Mouse (Mus musculus) hindbrain, postnatal 0 days (tissue): ENCODE results near the gene Kat2b. TPM values are rescaled to one million over a fixed set of nuclear protein-coding genes. Genes with fewer than 3 reads are reported as not detected.

Source experiments
- ATAC-seq: fragments of 200-750 bp; cut with Nextera tagmentation; 2 replicates; pipeline ENCODE4 v1.8.0; 2017; ENCODE audit warnings: mild to moderate bottlenecking, moderate TSS enrichment, moderate library complexity
- DNase-seq: peaks from one replicate; pipeline ENCODE4 v3.0.0-alpha.2; 2015; ENCODE audit warnings: low spot score
- H3K27ac ChIP-seq: fragments of 300-500 bp; sonication (generic); 2 replicates; pipeline ENCODE4 v1.5.1; 2014; ENCODE audit warnings: mild to moderate bottlenecking
- H3K27me3 ChIP-seq: fragments of 300-500 bp; sonication (generic); 2 replicates; pipeline ENCODE4 v1.6.1; 2014; ENCODE audit warnings: low read length, mixed read lengths; ENCODE audit not compliant: insufficient read depth
- H3K36me3 ChIP-seq: fragments of 300-500 bp; sonication (generic); 2 replicates; pipeline ENCODE4 v1.6.1; 2014; ENCODE audit warnings: low read length, mixed read lengths; ENCODE audit not compliant: insufficient read depth
- H3K4me1 ChIP-seq: fragments of 300-500 bp; sonication (generic); 2 replicates; pipeline ENCODE4 v1.6.1; 2014; ENCODE audit warnings: antibody characterized with exemption, low read length, mixed read lengths; ENCODE audit not compliant: insufficient read depth
- H3K4me2 ChIP-seq: fragments of 300-500 bp; sonication (generic); 2 replicates; pipeline ENCODE4 v1.6.1; 2014; ENCODE audit warnings: low read depth, mild to moderate bottlenecking, low read length, moderate library complexity, mixed read lengths
- H3K4me3 ChIP-seq: fragments of 300-500 bp; sonication (generic); 2 replicates; pipeline ENCODE4 v1.5.1; 2014; ENCODE audit warnings: low read length
- H3K9ac ChIP-seq: fragments of 300-500 bp; sonication (generic); replicated peaks from 2 replicates; pipeline ENCODE4 v1.6.1; 2014; ENCODE audit warnings: mild to moderate bottlenecking, low read length, moderate library complexity, mixed read lengths
- H3K9me3 ChIP-seq: fragments of 300-500 bp; sonication (generic); 2 replicates; pipeline ENCODE4 v1.6.1; 2016; ENCODE audit warnings: low read length, mixed read lengths
- CTCF ChIP-seq: IDR thresholded peaks from 2 replicates; pipeline ENCODE4 v1.5.1; 2016; ENCODE audit warnings: antibody characterized with exemption, control low read depth, low read depth
- WGBS: fragments of 180-500 bp; shearing (Covaris S2); extraction: QIAGEN DNeasy Blood & Tissue Kit; methylation state at CpG from one replicate; pipeline ENCODE4 v1.1.7; 2014; 5-methylcytosine and 5-hydroxymethylcytosine counted together
- polyA plus RNA-seq: library from polyadenylated mRNA; unstranded; fragments of >200 nt; fragmentation: Nextera tagmentation; extraction: Ambion mirVana; gene quantifications from 2 replicates; pipeline ENCODE4 v1.2.1, GENCODE M21; 2015
- total RNA-seq: library from RNA; depleted of rRNA; stranded (reverse); fragments of >200 nt; gene quantifications from 2 replicates; pipeline ENCODE4 v1.2.3, GENCODE M21; 2014

The Kat2b gene
- total and polyA plus RNA-seq, 2 experiments from 2014 or later: 4.6 to 17.5 TPM

DNA sequence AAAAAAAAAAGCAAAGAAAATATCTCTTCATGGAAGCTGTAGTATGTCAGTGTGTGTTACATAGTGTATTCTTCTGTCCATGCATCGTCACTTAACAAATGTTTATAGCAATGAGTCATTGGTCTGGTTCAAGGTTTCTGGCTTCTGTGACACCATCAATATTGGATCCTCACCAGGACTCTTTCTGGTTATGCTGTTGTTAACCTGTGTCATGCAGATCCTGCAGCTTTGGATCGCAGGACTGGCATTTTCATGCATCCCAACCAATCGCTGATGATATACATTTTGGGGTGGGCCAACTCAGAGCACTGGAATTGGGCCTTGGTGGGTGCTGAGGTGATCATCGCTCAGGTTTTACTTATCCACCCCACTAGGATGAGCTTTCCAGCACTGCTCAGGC is 24.1 kb upstream of the Kat2b start:
- no peak overlapping the region for H3K9ac ChIP-seq
- H3K27ac ChIP-seq: no peak overlapping the region
- H3K9me3 ChIP-seq: no peaks in the 10 kb centered on the region
- TF ChIP-seq CTCF: no peak
- 97% methylated on average over 4 of the region's 4 CpGs for WGBS
- no peak for DNase-seq
- H3K4me1 ChIP-seq: no peaks in the 10 kb centered on the region
- no peak for ATAC-seq
- H3K27me3 ChIP-seq: no peaks in the 10 kb centered on the region
- no peak overlapping the region for H3K4me2 ChIP-seq
- H3K4me3 ChIP-seq: no peak overlapping the region
- H3K36me3 ChIP-seq: no peaks in the 10 kb centered on the region

DNA sequence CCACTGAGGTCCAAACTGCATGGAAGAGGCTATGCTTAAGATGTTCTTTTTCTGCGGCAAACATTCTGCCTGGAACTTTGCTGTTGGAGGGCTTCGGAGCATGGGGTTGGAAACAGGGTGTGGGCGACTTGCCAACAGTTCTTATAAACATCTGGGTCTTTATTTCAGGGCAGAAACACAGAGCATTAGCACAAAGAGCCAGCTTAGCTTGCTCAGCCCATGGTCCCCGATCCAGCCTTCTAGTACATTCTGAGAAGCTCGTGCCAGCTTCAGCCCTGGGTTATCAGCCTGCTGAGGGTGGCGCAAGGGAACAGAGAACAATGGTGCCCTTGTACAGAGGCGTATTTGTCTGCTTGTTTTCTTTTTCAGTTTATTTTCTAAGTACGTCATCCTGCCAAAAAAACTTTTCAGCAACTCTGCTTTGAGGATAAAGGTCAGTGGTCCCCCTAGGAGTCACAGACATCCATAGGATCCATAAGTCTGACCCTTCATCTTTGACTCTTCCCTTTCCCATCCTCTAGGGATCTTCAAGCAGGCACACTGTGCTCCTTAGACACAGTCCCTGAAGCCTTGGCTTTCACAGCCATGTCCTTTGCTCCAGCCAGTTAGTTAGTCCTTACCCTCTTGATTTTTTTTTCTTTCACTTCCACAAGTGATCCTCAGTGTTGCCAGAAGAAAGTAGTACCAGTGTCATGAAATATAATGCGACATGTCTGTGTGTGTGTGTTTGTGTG is 22.9 kb upstream of the Kat2b start:
- ATAC-seq: peak; percentile 86
- WGBS: 46% methylated on average over 9 of the region's 9 CpGs
- Histone ChIP-seq H3K4me1 (no peaks in the 10 kb centered on the region), H3K27me3 (no peaks in the 10 kb centered on the region), H3K4me3 (no peak overlapping the region), H3K4me2 (no peak overlapping the region), H3K9ac (no peak overlapping the region), H3K36me3 (no peaks in the 10 kb centered on the region), H3K27ac (no peak overlapping the region), H3K9me3 (no peaks in the 10 kb centered on the region)
- no peak for TF ChIP-seq CTCF
- peak; percentile 39 for DNase-seq

DNA sequence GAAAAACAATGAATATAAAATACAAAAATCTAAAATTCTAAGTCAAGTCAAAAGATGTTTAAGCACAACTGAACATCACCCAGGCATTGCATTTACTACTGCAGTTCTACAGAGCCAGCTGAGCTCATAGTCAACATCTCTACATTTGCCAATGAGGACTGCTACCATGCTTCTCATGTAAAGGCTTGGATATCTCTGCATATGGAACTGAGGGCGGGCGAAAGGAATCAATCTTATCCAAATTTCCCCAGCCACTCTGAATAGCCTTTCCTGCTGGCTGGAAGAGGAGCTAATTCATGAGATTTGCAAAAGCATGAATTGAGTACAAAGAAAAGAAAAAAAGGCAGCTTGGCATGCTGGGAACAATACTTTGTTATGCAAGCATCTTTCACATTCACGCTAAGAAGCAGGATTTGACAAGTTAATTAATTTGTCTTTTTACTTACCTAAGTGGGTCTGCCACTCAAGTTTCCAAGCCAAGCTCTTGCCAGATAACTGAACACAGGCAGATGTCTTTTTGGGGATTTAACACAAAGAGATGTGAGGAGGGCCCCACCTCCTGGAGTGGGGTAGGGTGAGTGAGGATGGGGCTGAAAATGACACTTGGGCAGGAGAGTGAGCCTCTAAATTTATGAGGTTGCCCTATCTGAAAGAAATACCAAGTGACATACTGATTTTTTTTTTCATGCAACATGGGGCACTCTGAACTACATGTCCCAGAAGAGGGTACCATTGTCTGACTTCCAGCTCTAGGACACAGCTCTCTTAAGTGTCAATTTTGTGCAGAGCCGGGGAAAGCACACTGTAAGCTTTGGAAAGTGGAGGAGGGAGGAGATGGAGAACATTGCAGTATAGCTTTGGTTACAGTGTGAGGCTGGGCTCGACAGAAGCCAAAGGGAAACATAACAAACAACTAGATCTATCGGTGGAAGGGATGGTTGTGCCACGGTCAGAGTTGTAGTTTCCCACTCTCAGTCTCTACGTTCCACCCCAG is 15.1 kb upstream of the Kat2b start:
- Histone ChIP-seq H3K27ac (no peak overlapping the region), H3K4me3 (no peak overlapping the region), H3K9me3 (no peaks in the 10 kb centered on the region), H3K9ac (no peak overlapping the region), H3K36me3 (no peaks in the 10 kb centered on the region), H3K4me1 (no peaks in the 10 kb centered on the region), H3K4me2 (no peak overlapping the region), H3K27me3 (no peaks in the 10 kb centered on the region)
- no peak for DNase-seq
- ATAC-seq: no peak
- no peak for TF ChIP-seq CTCF
- WGBS: 44% methylated on average over 8 of the region's 8 CpGs

DNA sequence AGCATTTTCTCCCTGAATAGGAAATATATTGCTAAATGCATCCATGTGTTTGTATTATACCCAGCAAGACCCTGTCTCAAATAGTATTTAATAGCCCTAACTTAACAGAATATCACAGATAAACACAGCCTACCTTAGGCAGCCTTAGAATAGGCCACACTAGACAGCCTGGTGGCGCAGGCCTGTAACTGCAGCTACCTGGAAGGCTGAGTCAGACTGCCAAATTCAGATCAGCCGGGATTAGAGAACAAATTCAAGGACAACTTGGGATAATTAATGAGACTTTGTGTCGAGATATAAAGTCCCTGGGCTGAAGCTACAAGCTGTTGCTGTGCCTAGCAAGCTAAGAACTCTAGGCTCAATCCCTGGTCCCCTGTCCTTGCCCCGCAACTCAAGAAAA is 12.6 kb upstream of the Kat2b start:
- Histone ChIP-seq H3K36me3 (no peaks in the 10 kb centered on the region), H3K9ac (no peak overlapping the region), H3K4me3 (no peak overlapping the region), H3K9me3 (no peaks in the 10 kb centered on the region), H3K27ac (no peak overlapping the region), H3K4me1 (no peaks in the 10 kb centered on the region), H3K27me3 (no peaks in the 10 kb centered on the region), H3K4me2 (no peak overlapping the region)
- TF ChIP-seq CTCF: peak; percentile 49
- ATAC-seq (no peak), DNase-seq (no peak)
- 58% methylated on average over 4 of the region's 4 CpGs for WGBS

DNA sequence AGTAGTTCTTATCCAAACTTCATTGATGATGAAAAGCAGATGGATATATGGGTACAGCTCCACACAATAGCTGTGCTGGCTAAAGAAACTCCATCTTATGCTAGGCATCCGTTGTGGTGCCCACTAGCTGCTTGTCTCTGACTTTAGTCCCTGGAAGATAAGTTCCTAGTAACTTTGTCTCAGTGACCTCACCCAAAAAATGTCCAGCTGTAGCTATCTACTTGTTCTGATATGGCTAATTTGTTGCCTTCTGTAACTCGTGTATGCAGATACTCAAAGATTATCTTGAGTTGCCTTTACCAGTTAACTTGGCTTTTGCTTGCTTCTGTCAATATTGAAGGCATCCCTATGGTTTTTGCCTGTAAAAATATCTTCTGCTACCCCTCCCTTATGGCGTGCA is 11.8 kb upstream of the Kat2b start:
- Histone ChIP-seq H3K9me3 (no peaks in the 10 kb centered on the region), H3K4me1 (no peaks in the 10 kb centered on the region), H3K27me3 (no peaks in the 10 kb centered on the region), H3K4me3 (no peak overlapping the region), H3K36me3 (no peaks in the 10 kb centered on the region), H3K27ac (no peak overlapping the region), H3K4me2 (no peak overlapping the region), H3K9ac (no peak overlapping the region)
- ATAC-seq (no peak), DNase-seq (no peak)
- TF ChIP-seq CTCF: no peak
- WGBS: 87% methylated on average over 3 of the region's 3 CpGs

DNA sequence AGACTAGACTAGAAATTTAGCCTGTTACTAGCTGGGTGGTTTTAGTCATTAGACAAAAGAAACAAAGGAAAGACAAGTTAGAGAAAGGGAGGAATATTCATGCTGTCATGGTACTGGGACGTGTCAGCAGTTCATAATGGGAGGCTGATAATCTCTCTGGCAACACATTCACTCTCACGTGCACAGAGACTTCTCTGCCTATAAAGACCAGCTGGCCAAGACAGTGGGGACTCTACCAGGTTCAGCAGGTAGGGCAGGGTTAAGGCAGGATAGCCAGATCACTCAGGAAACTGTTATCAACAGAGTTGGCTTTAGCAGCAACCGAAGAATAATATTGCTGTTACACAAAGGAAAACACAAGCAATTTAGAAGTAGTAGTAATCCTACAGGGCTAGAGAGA is 9.2 kb upstream of the Kat2b start:
- H3K4me2 ChIP-seq: no peak overlapping the region
- WGBS: 43% methylated on average over 3 of the region's 3 CpGs
- no peak overlapping the region for H3K4me3 ChIP-seq
- no peak overlapping the region for H3K27ac ChIP-seq
- no peaks in the 10 kb centered on the region for H3K27me3 ChIP-seq
- no peaks in the 10 kb centered on the region for H3K4me1 ChIP-seq
- ATAC-seq (no peak), DNase-seq (no peak)
- no peak overlapping the region for H3K9ac ChIP-seq
- TF ChIP-seq CTCF: no peak
- H3K9me3 ChIP-seq: no peaks in the 10 kb centered on the region
- no peaks in the 10 kb centered on the region for H3K36me3 ChIP-seq
